Mouse (Mus musculus): ENCODE data around the gene Hoxb7.
A peak's percentile ranks its signal among the peaks of the same experiment; 100 is the strongest.

Gene Hoxb7

DNA sequence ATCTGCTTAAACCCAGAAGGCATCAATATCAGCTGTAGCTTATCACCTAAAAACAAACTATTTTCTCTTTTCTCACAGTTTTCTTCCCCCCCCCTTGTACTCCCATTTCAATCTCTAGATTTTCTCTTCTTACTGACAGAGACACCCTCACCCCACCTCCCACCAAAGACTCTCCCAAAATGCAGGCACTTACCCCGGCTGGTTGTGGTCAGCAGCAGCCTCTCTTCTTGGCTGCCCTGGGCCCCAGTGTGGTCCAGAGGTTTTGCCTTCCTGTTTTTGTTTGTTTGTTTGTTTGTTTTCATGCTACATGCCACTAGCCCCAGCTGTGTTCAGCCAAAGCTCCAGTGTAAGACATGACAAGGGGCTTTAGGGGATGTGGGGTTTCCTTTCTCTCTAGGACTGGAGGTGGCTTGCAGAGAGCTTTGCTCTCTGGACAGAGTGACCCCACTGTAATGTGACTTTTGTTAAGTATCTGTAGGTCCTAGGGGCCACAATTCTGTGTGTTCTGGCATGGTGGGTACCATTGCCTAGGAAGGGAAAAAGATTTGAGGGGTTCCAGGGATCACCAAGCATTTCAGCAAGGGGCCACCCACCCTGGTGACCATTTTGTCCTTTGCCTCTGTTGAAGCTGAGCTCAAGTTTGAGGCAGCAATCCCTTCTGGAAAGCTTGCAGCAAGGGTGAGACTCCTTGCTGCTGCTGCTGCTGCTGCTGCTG, 18.2 kb upstream of the Hoxb7 start:
- DNase-seq (ENCODE audit: low spot score in 2 of 2), result no peak

DNA sequence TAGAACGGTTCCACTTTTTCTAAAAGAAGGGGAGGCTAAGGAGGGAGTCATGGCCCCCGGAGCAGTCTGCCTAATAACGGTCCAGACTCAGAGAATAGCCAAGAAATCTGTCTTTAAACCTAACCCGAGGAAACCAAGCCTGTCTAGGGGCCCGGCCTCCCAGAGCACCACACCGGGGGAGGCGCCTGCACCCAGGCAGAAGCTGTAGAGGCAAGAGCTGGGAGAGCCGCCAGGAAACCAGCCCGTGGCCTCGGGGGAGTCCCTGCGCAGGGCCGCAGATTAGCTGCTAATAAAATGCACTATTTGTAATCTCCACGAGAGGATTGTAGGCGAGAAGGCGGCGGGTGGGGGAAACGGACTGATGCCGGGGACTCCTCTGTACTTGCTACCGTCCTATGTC, 16.6 kb upstream of the Hoxb7 start:
- DNase-seq (ENCODE audit: low spot score in 2 of 2), result no peak

DNA sequence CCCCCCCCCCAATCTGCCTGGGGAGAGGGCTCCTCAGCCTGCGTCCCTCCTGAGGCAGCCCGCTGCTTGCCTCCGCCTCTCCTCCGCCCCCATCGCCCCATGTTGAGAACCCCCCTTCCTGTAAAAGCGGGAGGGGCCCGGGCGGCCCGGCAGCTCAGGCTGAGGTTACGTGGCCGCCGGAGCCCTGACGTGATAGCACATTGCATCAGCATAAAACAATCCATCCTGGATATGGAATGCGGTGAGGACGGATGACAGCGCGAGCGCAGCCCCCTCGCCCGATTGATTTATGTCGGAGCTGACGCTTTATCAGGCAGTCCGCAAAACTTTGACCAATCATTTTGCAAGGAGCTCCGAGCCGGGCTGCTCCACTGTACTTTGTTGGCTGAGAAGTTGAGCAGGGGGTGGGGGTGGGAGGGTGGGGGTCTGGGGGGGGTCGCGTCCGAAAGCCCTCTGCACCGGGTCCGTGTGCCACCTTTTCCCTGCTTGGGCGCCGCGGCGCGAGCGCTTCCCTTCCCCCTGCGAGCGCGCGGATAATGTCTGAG, 15.4 kb upstream of the Hoxb7 start, which contains the start of gene Hoxb9:
TSS of gene Hoxb9 (plus strand) at position 462 of the 545 bp plus-strand sequence.
- DNase-seq (ENCODE audit: low spot score in 2 of 2), result peak in 1 of 2 experiments; percentile 58

DNA sequence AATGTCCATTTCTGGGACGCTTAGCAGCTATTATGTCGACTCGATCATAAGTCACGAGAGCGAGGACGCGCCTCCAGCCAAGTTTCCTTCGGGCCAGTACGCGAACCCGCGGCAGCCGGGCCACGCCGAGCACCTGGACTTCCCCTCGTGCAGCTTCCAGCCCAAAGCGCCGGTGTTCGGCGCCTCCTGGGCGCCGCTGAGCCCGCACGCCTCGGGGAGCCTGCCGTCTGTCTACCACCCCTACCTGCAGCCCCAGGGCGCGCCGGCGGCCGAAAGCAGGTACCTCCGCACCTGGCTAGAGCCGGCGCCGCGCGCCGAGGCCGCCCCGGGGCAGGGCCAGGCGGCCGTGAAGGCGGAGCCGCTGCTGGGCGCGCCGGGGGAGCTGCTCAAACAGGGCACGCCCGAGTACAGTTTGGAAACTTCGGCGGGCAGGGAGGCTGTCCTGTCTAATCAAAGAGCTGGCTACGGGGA, 14.8 kb upstream of the Hoxb7 start:
- DNase-seq (ENCODE audit: low spot score in 2 of 2), result no peak

DNA sequence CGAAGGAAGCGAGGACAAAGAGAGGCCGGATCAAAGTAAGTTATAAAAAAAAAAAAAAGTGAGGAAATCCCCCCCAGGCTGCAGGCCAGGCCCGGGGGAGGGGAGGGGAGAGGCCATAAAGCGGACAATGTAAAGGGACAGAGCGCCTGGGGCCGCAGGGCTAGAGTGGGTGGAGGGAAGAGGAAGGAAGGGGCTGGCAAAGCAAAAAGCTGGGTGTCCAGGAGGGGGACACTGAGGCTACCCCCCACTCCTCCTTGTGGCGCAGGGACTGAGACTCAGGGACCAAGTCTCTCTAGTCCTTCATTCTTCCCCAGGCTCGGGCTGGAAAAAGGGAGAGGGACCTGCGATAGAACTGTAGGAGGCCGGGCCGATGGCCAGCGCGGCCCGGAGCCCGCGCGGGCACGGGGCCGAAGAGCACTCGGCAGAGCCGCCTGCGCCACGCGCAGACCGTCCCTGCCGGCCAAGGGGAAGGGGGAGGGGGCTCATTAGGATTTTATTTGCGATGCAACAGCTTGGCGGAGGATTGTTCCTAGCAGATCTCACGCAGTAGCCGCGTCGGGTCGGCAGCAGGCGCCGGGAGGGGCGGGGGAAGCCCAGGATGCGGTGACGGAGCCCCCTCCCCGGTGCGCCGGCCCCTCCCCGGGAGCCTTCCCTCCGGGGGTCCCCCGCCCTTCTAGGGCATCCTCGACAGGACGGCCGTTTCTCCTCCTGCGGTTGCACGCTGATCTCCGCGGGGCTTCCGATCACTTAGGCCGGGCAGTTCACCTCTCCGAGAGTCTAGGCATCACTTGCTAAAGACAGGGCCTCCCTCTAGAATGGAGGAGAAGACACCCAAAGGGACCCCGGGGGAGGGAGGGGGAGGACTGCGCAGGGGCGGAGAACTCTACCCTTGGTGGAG, 14.2 kb upstream of the Hoxb7 start:
- DNase-seq (ENCODE audit: low spot score in 2 of 2), result no peak

DNA sequence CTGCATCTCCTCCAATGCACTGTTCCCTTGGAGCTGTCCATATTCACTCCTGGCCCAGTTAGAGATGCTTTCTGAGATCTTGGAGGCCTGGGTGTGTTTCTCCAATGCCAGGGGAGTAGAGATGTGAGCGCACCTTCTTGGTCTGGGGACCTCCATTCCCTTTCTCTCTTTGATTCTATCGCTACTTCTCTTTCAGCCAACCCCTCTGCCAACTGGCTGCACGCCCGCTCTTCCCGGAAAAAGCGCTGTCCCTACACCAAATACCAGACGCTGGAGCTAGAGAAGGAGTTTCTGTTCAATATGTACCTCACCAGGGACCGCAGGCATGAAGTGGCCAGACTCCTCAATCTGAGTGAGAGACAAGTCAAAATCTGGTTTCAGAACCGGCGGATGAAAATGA, 12.0 kb upstream of the Hoxb7 start:
- DNase-seq (ENCODE audit: low spot score in 2 of 2), result no peak

DNA sequence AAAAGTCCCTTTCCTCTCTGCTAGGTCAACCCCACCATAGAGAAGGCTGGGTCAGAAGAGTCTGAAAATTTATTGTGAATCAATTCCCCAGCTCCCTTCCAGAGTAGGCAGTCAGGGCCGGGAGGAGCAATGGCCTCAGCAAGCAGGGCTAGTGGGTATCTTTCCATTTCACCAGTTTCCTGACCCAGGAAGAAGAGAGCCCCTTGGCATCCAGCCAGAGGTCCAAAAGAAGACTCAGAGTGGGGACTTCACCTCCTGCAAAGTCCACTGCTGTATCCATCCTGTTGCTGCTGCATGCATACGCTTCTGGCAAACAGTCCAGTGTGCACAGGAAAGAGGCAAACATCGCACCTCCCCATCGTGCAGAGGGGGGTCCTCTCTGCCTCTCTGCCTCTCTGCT, 10.5 kb upstream of the Hoxb7 start:
- DNase-seq (ENCODE audit: low spot score in 2 of 2), result no peak

DNA sequence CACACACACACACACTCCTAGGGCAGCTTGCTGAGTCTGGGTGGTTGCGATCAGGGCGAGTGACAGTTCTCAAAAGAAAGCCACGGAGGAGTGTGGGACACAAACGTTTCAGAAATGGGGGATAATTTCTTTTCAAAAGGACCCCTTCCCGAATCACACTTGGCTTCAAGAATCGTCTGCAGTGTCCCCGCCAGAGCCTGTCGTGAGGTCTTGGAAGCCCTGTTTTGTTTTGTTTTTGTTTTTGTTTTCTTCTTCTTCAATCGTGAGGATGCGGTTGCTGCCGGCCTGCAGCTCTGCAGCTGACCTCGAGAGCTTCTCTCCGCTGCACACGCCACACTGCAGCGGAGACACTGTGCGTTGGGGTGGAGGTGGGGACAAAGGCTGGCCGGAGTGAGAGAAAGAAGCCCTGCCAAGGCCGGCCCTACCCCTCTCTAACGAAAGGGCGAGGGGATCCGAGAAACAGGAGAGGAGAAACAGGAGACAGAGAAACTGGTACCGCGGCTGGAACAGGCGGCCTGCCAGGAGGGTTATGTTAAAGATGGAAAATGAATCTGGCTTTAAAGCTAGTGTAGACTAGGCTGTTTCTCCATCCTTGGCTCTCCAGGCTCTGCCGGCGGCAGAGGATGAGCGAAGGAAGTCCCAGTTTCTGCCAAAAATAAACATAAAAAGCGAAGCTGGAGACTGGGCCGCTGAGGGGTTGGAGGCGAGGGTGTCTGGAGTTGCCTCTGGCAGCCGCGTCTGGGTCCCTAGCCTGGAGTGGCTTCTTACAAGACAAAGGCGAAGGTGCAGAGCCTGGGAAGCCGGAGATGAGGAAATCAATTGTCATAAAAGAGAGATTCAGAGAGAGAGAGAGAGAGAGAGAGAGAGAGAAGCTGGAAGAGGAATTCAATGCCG, 9.0 kb upstream of the Hoxb7 start:
- no peak for DNase-seq (ENCODE audit: low spot score in 2 of 2)

DNA sequence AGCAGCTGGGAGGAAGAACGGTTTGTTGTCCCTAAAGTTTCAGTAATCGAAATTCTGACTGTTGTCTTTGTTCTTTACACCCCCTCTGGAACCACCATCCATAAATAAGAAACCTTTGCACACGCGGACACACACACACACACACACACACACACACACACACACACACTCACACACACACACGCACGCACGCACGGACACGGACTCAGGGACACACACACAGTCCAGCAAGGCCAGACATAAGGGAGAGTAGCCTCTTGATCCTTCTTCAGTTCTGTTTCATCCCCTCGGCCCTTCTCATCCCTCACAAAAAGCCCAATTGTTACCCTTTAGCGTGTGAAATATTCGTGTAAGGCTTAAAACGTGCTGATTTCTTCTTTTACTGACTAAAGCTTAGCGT, 8.1 kb upstream of the Hoxb7 start:
- no peak for DNase-seq (ENCODE audit: low spot score in 2 of 2)

DNA sequence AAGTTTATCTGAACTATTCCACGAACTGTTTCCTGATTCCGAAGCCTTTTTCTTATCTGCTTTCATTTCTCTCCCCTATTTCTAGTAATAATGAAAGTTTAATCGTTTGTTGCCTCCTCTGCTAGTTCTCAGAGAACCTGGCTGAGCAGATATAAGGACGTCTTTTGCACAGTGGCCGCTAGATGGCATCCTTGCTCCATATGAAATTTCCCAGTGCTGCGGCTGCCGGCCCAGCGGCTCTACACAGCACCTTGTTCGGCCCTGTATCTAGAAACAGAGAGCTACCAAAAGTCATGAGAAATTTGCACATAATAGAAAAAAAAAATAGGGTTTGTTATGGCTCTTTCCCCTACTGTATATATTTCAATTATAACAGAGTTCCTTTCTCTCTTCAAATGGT, 7.7 kb upstream of the Hoxb7 start:
- DNase-seq (ENCODE audit: low spot score in 2 of 2), result peak; percentile 75 to 84

DNA sequence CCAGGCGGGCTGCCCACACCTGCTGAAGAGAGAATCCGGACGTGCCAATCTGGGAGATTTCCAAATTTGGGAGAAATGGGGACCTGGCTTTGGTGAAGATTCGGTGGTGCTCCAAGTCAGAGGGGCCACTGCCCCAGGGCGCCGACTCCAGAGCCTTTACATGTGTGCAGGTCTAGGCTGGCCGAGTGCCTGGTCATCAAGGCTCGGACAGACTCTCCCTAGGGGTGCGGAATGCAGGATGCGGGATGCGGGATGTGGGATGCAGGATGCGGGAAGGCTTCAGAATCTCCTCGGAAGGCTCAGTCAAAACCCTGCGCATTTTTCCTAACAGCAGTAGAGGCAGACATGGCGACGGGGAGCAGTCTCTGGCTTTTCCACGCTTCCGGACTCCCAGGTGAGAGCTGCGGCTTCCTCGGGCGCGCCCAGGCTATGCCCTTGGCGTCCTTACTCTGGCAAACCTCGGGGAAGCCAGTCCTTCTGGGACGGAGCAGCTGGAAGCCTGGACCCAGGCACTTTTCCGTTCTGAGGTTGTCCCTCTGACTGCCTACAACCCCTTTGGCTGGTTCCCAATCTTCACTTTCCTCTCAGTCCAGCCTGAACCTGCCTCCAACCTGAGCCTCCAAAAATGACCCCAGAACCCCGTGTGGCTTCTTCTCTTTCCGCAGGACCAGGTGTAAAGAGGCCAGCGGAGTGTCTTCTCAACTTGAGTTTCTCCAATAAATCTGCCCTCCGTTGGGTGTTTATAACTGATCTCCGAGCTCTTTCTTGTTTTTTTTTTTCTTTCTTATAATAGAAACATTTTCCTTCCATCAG, 6.8 kb upstream of the Hoxb7 start:
- DNase-seq (ENCODE audit: low spot score in 2 of 2), result no peak

DNA sequence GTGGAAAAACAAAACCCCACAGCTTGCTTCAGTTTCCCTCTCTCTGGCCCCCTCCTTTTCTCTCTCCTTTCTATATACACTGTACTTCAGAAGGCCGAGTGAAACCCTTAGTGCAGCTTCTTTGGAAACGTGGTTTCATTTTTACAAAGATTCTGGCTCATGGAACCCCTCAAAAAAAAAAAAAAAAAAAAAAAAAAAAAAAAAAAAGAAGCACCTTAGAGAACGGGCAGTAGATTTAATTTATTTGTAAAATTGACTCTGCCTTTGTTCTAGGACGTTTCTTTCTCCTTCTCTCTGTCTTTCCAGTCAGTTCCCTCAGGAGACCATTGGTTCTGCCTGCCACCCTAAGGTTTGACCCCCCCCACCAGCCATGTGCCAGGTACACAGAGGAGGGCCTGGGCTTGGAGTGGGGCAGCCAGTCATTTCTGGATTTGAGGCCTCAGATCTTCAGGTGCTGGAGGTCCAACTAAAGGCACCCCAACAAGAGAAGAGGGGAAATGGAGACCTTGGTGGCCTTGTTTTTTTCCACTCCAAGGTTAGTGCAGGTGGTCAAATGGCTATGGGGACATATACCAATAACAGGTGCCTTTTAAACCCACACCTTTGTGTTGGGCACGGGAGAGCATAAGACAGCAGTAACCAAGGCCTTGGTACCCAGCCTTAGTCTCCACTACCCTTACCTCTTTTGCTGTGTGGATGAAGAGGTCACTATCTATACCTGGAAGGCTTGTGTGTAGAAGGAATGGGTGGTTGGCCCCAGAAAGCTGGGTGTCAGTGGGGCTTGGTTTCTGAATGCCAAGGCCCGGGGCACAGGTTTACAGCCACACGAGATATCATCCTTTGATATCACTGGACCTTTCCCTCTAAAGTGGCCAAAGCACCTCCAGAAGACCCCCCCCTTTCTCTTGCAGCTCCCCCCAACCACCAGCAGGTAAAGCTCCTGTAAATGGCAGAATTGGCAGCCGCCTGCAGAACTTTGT, 5.7 kb upstream of the Hoxb7 start:
- DNase-seq (ENCODE audit: low spot score in 2 of 2), result no peak

DNA sequence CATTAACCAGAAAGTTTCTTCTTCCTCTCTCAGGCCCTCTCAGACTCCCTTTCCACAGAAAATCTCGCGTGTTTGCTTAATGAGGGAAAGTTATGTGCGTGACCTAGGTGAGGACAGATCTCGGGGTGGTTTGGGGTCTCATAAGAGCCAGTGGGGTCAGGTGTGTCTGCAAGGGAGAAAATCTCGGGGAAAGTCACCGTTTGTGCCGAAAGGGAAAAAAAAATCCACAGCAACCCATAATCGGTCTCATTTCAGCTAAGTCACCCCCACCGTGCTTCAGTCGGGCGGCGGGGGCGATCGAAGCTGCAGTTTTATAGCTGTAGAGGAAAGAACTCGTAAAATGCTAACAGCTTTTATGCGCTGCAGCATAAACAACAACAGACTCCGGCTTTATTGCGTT, 5.0 kb upstream of the Hoxb7 start:
- no peak for DNase-seq (ENCODE audit: low spot score in 2 of 2)

DNA sequence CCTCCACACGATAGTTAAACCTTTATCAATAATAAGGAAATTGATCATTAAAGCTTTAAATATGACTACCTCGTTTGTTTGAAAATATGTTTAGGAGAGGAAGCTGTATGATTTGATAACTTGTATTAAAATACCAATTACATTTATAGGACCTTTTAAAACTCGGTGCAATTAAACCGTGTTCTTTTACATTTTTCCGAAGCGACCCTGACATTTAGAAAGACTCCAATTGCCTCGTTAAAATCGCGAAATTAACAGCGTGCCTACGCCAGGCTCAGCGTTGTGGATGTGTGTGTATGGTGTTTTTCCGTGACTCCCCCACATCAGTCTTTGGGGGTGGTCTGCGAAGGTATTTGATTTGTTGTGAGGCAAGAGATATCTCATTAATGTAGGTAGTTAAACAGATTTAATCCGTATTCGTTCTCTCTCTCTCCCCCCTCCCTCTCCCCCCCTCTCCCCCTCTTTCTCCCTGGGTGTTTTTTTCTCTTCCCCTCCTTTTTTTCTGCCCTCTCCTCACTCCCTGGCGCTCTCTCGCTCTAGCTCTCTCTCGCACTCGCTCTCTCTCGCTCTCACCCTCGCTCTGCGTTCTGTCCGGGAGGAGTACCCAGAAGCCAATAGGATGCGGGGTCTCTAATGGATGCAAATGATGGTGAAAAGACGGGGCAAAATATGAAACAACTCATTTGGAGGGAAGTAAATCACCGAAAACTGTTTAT, 4.4 kb upstream of the Hoxb7 start, which contains the start of gene Hoxb8:
TSS of gene Hoxb8 (plus strand) at position 51 of the 716 bp plus-strand sequence.
- DNase-seq (ENCODE audit: low spot score in 2 of 2), result no peak

DNA sequence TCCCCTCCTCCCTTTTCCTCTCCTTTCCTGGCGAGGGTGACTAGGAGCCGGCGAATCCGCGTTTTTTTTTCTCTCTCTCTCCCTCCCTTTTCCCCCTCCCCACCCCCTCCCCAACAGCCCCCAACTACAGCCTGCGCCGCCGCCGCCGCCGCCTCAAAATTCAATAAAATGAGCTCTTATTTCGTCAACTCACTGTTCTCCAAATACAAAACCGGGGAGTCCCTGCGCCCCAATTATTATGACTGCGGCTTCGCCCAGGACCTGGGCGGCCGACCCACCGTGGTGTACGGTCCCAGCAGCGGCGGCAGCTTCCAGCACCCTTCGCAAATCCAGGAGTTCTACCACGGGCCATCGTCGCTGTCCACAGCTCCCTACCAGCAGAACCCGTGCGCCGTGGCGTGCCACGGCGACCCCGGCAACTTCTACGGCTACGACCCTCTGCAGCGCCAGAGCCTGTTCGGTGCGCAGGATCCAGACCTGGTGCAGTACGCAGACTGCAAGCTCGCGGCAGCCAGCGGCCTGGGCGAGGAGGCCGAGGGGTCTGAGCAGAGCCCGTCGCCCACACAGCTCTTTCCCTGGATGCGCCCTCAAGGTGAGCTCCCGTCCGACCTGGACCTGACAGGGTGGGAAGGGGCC, 3.5 kb upstream of the Hoxb7 start:
- no peak for DNase-seq (ENCODE audit: low spot score in 2 of 2)

DNA sequence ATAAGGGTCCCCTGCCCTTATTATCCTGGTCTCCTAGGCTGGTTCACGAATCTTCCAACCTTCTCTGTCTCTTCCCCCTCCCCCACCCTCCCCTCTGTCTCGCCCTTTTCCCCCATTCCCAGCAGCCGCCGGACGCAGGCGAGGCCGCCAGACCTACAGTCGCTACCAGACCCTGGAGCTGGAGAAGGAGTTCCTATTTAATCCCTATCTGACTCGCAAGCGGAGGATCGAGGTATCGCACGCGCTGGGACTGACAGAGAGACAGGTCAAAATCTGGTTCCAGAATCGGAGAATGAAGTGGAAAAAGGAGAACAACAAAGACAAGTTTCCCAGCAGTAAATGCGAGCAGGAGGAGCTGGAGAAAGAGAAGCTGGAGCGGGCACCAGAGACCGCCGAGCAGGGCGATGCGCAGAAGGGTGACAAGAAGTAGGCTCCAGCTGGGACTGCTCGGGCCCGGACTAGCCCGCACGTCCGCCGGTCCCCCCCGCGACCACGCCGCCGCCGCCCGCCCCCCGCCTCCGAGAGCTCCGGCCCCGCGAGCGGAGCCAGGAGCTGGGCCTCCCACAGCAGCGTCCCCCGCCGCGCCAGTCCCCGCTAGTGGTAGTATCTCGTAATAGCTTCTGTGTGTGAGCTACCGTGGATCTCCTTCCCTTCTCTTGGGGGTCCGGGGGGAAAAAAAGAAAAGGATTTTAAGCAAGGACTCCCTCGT, 2.2 kb upstream of the Hoxb7 start:
- no peak for DNase-seq (ENCODE audit: low spot score in 2 of 2)

Measured in natural killer cell, adult 2 months (primary cell).